Mouse (Mus musculus) heart, embryonic 14.5 days (tissue): Measurements from ENCODE around the gene Slc35e1. TPM values are rescaled to one million over a fixed set of nuclear protein-coding genes. Genes with fewer than 3 reads are reported as not detected.

Experiments
- ATAC-seq: fragments of 200-750 bp; cut with Nextera tagmentation; 2 replicates; pipeline ENCODE4 v1.8.0; 2017; ENCODE audit warnings: low read depth, moderate TSS enrichment; ENCODE audit not compliant: insufficient number of reproducible peaks, insufficient read depth, low FRiP score
- H3K27ac ChIP-seq, 2 experiments: fragments of 200-500 bp in 1 of 2; fragments of 300-500 bp in 1 of 2; sonication (generic) in 1 of 2; replicated peaks in 1 of 2; 2 replicates each; pipeline ENCODE4 v1.5.1; 2012 to 2014; ENCODE audit warnings: low read depth in 2 of 2, low read length in 2 of 2, control low read depth in 1 of 2, mild to moderate bottlenecking in 1 of 2, mixed read lengths in 1 of 2; ENCODE audit not compliant: control insufficient read depth in 1 of 2, insufficient read depth in 1 of 2
- H3K27me3 ChIP-seq: fragments of 300-500 bp; sonication (generic); 2 replicates; pipeline ENCODE4 v1.6.1; 2014; ENCODE audit warnings: mild to moderate bottlenecking, low read length, control low read depth; ENCODE audit not compliant: control insufficient read depth, insufficient read depth
- H3K36me3 ChIP-seq: fragments of 300-500 bp; sonication (generic); 2 replicates; pipeline ENCODE4 v1.6.1; 2014; ENCODE audit warnings: mild to moderate bottlenecking, control low read depth, low read length, mixed read lengths; ENCODE audit not compliant: control insufficient read depth, insufficient read depth
- H3K4me1 ChIP-seq, 2 experiments: fragments of 200-500 bp in 1 of 2; fragments of 300-500 bp in 1 of 2; sonication (generic) in 1 of 2; 2 replicates each; pipeline ENCODE4 v1.6.1; 2012 to 2014; ENCODE audit warnings: low read length in 2 of 2, control low read depth in 1 of 2, mixed read lengths in 1 of 2; ENCODE audit not compliant: control insufficient read depth in 2 of 2, insufficient read depth in 2 of 2
- H3K4me2 ChIP-seq: fragments of 300-500 bp; sonication (generic); 2 replicates; pipeline ENCODE4 v1.6.1; 2014; ENCODE audit warnings: mild to moderate bottlenecking, low read length
- H3K4me3 ChIP-seq, 2 experiments: fragments of 200-500 bp in 1 of 2; fragments of 300-500 bp in 1 of 2; sonication (generic) in 1 of 2; 2 replicates each; pipeline ENCODE4 v1.5.1; 2012 to 2014; ENCODE audit warnings: low read length in 2 of 2, mild to moderate bottlenecking in 2 of 2, control low read depth in 1 of 2, low read depth in 1 of 2, moderate library complexity in 1 of 2; ENCODE audit not compliant: control insufficient read depth in 1 of 2, insufficient read depth in 1 of 2
- H3K9ac ChIP-seq: fragments of 300-500 bp; sonication (generic); 2 replicates; pipeline ENCODE4 v1.6.1; 2014; ENCODE audit warnings: mild to moderate bottlenecking, low read length
- H3K9me3 ChIP-seq: fragments of 300-500 bp; sonication (generic); 2 replicates; pipeline ENCODE4 v1.6.1; 2016; ENCODE audit warnings: low read length, control low read depth; ENCODE audit not compliant: control insufficient read depth
- WGBS: fragments of 180-500 bp; shearing (Covaris S2); extraction: QIAGEN DNeasy Blood & Tissue Kit; methylation state at CpG from one replicate; pipeline ENCODE4 v1.1.7; 2014; 5-methylcytosine and 5-hydroxymethylcytosine counted together
- microRNA-seq: library from miRNA; unstranded; fragments of <30 nt; microRNA quantifications from one replicate; pipeline ENCODE4, GENCODE M21; 2016
- polyA plus RNA-seq: library from polyadenylated mRNA; unstranded; fragments of >200 nt; fragmentation: Nextera tagmentation; extraction: Ambion mirVana; gene quantifications from 2 replicates; pipeline ENCODE4 v1.2.1, GENCODE M21; 2014

Slc35e1 gene
- polyA plus RNA-seq, 1 experiment from 2014 or later: 14.8 TPM

GRCm38 (mm10) chr8:72443338-72443993, 48.9 kb downstream of the Slc35e1 start, which contains the start of the genes Calr3 and 1700030K09Rik:
TSS of gene Calr3 (minus strand) at chr8:72443870.
TSS of gene 1700030K09Rik (plus strand) at chr8:72443880.
- 4% methylated on average over 34 of the region's 34 CpGs for WGBS
- Histone ChIP-seq H3K4me3 (peak within 1 kb of the TSS; percentile 47 to 63), H3K9me3 (no peaks in the 10 kb centered on the region), H3K36me3 (no peaks in the 10 kb centered on the region), H3K9ac (peak within 1 kb of the TSS; percentile 81), H3K4me1 (peaks cover 4 to 6% of the 10 kb centered on the region in 2 experiments; a peak in 3 of 4 replicates), H3K27ac (peak within 1 kb of the TSS in 1 of 2 experiments; percentile 6; a peak in 2 of 4 replicates), H3K27me3 (no peaks in the 10 kb centered on the region), H3K4me2 (peak within 1 kb of the TSS; percentile 85)
- peak; percentile 98 for ATAC-seq

- Histone ChIP-seq H3K9ac (no peak overlapping the region), H3K4me1 (peaks cover 8 to 10% of the 10 kb centered on the region in 2 experiments; a peak in 3 of 4 replicates), H3K27ac (no peak overlapping the region), H3K9me3 (no peaks in the 10 kb centered on the region), H3K27me3 (no peaks in the 10 kb centered on the region), H3K36me3 (no peaks in the 10 kb centered on the region), H3K4me3 (no peak overlapping the region), H3K4me2 (no peak overlapping the region)
- no peak for ATAC-seq
- WGBS: 73% methylated on average over 8 of the region's 8 CpGs
These were observed 54.0 kb downstream of the Slc35e1 start for GRCm38 (mm10) chr8:72438248-72439015.

- H3K9me3 ChIP-seq: no peaks in the 10 kb centered on the region
- H3K4me3 ChIP-seq: no peak overlapping the region
- H3K36me3 ChIP-seq: no peaks in the 10 kb centered on the region
- H3K9ac ChIP-seq: no peak overlapping the region
- no peaks in the 10 kb centered on the region for H3K27me3 ChIP-seq
- peak; percentile 56 for ATAC-seq
- H3K4me1 ChIP-seq: peaks cover 4 to 6% of the 10 kb centered on the region in 2 experiments; a peak in 2 of 4 replicates
- WGBS: 2% methylated on average over 2 of the region's 2 CpGs
- peak overlapping the region in 1 of 2 experiments; percentile 30; a peak in 1 of 4 replicates for H3K27ac ChIP-seq
- no peak overlapping the region for H3K4me2 ChIP-seq
These were observed 57.5 kb downstream of the Slc35e1 start for GRCm38 (mm10) chr8:72434952-72435351.

Small RNAs within 50 kb of the gene (microRNA-seq; reads per million reads assigned to microRNA genes)
- gene Gm28019 (not detected), gene Mir7068 (3.9 reads per million, percentile 11 among the genes with 10 or more reads in this experiment)

Other genes with a start within 250 kb of the Slc35e1 start
- gene Gm10282, start 187.4 kb downstream of the Slc35e1 start, polyA plus RNA-seq: 17.9 and 18.1 TPM in 2 replicates
- 22.0 and 24.1 TPM in 2 replicates for gene Klf2, start 173.6 kb downstream of the Slc35e1 start, polyA plus RNA-seq
- 39.4 and 44.1 TPM in 2 replicates for gene Eps15l1, start 71.2 kb downstream of the Slc35e1 start, polyA plus RNA-seq
- gene Calr3, start 48.7 kb downstream of the Slc35e1 start, polyA plus RNA-seq: 1.6 TPM in 2 replicates
- 8.1 and 9.4 TPM in 2 replicates for gene 1700030K09Rik, start 48.7 kb downstream of the Slc35e1 start, polyA plus RNA-seq
- 30.9 and 34.7 TPM in 2 replicates for gene Cherp, start 17.4 kb downstream of the Slc35e1 start, polyA plus RNA-seq
- gene Med26, start 55.7 kb upstream of the Slc35e1 start, polyA plus RNA-seq: 7.3 and 7.8 TPM in 2 replicates
- 122 and 126 TPM in 2 replicates for gene Smim7, start 78.5 kb upstream of the Slc35e1 start, polyA plus RNA-seq
- 97.0 and 98.3 TPM in 2 replicates for gene Tmem38a, start 79.4 kb upstream of the Slc35e1 start, polyA plus RNA-seq
- gene Nwd1, start 154.1 kb upstream of the Slc35e1 start, polyA plus RNA-seq: 0.14 and 0.19 TPM in 2 replicates
- gene Sin3b, start 230.7 kb upstream of the Slc35e1 start, polyA plus RNA-seq: 190 and 204 TPM in 2 replicates